31 mouse cellular contexts compared by ENCODE assay signal in the genomic region with DNA sequence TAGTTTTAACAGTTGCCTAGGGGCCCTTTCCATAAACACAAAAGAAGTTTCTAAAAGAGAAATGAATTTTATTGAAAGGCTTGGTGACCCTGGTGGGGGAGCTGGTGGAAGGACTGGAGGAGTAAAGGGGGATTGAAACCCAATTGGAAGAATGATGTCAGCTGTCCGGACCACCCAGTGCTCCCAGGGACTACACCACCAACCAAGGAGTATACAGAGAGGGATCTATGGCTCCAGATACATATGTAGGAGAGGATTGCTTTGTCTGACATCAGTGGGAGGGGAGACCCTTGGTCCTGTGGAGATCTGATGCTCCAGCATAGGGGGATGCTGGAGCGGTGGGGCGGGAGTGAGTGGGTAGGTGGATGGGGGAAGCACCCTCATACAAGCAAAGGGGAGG.
"Had no signal": no experiment of that assay in that cellular context is flagged by ENCODE, and none has a peak within 500 bp of the region (broad histone marks: within the 10 kb centered on the region; RNA-seq: fewer than 3 reads in every experiment).

No protein-coding gene starts in this region.

- H3K4me1 ChIP-seq: limb, embryonic 10.5 days; limb, embryonic 12.5 days; limb, embryonic 13.5 days; limb, embryonic 15.5 days; lung, embryonic 15.5 days; midbrain, embryonic 10.5 days; midbrain, embryonic 12.5 days; midbrain, embryonic 13.5 days; neural tube, embryonic 12.5 days had no signal

- ATAC-seq: liver, embryonic 12.5 days; liver, postnatal 0 days; lung, postnatal 0 days; midbrain, embryonic 13.5 days; midbrain, embryonic 16.5 days had no signal

- H3K9ac ChIP-seq: limb, embryonic 12.5 days; limb, embryonic 13.5 days; limb, embryonic 15.5 days; liver, embryonic 12.5 days; liver, embryonic 13.5 days; liver, embryonic 14.5 days; liver, embryonic 15.5 days; liver, postnatal 0 days; lung, embryonic 14.5 days; lung, embryonic 15.5 days; midbrain, embryonic 12.5 days; midbrain, embryonic 13.5 days; neural tube, embryonic 12.5 days had no signal

- H3K9me3 ChIP-seq: limb, embryonic 10.5 days; limb, embryonic 12.5 days; limb, embryonic 13.5 days; limb, embryonic 15.5 days; liver, embryonic 12.5 days; liver, embryonic 13.5 days; liver, embryonic 15.5 days; lung, embryonic 15.5 days; megakaryocyte, embryonic 14.5 days; midbrain, embryonic 10.5 days; midbrain, embryonic 12.5 days; midbrain, embryonic 13.5 days; neural tube, embryonic 12.5 days had no signal

- H3K27ac ChIP-seq: limb, embryonic 10.5 days; limb, embryonic 12.5 days; limb, embryonic 13.5 days; limb, embryonic 15.5 days; liver, embryonic 12.5 days; liver, embryonic 13.5 days; liver, embryonic 14.5 days; liver, embryonic 15.5 days; lung, embryonic 15.5 days; macrophage; midbrain, embryonic 10.5 days; midbrain, embryonic 12.5 days; midbrain, embryonic 13.5 days; neural tube, embryonic 12.5 days had no signal

- H3K36me3 ChIP-seq: limb, embryonic 15.5 days; liver, embryonic 13.5 days; lung, embryonic 15.5 days; midbrain, embryonic 10.5 days; neural tube, embryonic 12.5 days had no signal

- H3K27me3 ChIP-seq: limb, embryonic 12.5 days; limb, embryonic 13.5 days; limb, embryonic 15.5 days; liver, embryonic 12.5 days; liver, embryonic 13.5 days; liver, embryonic 15.5 days; lung, embryonic 15.5 days; megakaryocyte, embryonic 14.5 days; midbrain, embryonic 12.5 days; midbrain, embryonic 13.5 days; neural tube, embryonic 12.5 days had no signal

- H3K4me3 ChIP-seq: limb, embryonic 10.5 days; limb, embryonic 12.5 days; limb, embryonic 13.5 days; limb, embryonic 15.5 days; liver, embryonic 12.5 days; liver, embryonic 13.5 days; liver, embryonic 15.5 days; lung, embryonic 15.5 days; megakaryocyte, embryonic 14.5 days; midbrain, embryonic 10.5 days; midbrain, embryonic 12.5 days; midbrain, embryonic 13.5 days; myocyte; neural tube, embryonic 12.5 days had no signal

- H3K4me2 ChIP-seq: limb, embryonic 12.5 days; limb, embryonic 13.5 days; limb, embryonic 15.5 days; liver, embryonic 11.5 days; liver, embryonic 12.5 days; liver, embryonic 13.5 days; liver, embryonic 15.5 days; lung, embryonic 14.5 days; lung, embryonic 15.5 days; midbrain, embryonic 11.5 days; midbrain, embryonic 12.5 days; midbrain, embryonic 13.5 days; neural tube, embryonic 12.5 days had no signal

- DNase-seq: left cerebral cortex, postnatal 4 days; liver; liver, embryonic 13.5 days; liver, postnatal 0 days; lung, adult 18-20 months; lung, adult 2 months; lung, embryonic 14.5 days; lung, postnatal 10 days; lung, postnatal 14 days; lung, postnatal 36 days; lung, postnatal 4 days; midbrain, embryonic 14.5 days had no signal
